Mouse (Mus musculus): ENCODE measurements at regions not wholly inside any gene's neighbourhood (a gene's known extent, or its start where the extent isn't known, plus 50 kb on each side); places are given as distances from the start of the nearest gene placed in this dataset.
"Not testable (repeated sequence)": the region's sequence is repeated elsewhere in the genome, so short reads cannot be mapped to it uniquely, and the experiment has no call there.

- in situ Hi-C loops (cut with MboI) = no loop called here
Observed at GRCm38 (mm10) chr3:58224696-58225095, 189.8 kb upstream of the Tsc22d2 start.

- in situ Hi-C loops (cut with MboI) = no loop called here
Observed at GRCm38 (mm10) chr3:58226447-58227321, 187.8 kb upstream of the Tsc22d2 start.

- in situ Hi-C loops (cut with MboI) = no loop called here
Observed at GRCm38 (mm10) chr3:58227322-58227627, 187.2 kb upstream of the Tsc22d2 start.

GRCm38 (mm10) chr3:58228189-58228588, 186.3 kb upstream of the Tsc22d2 start:
- in situ Hi-C loops (cut with MboI) = no loop called here

GRCm38 (mm10) chr3:58231746-58232145, 182.8 kb upstream of the Tsc22d2 start:
- in situ Hi-C loops (cut with MboI) = no loop called here

GRCm38 (mm10) chr3:58233296-58233695, 181.2 kb upstream of the Tsc22d2 start:
- in situ Hi-C loops (cut with MboI) = no loop called here

GRCm38 (mm10) chr3:58234846-58235630, 179.5 kb upstream of the Tsc22d2 start:
- in situ Hi-C loops (cut with MboI) = no loop called here

- in situ Hi-C loops (cut with MboI) = no loop called here
Observed at GRCm38 (mm10) chr3:58238111-58238510, 176.4 kb upstream of the Tsc22d2 start.

GRCm38 (mm10) chr3:58240775-58241174, 173.7 kb upstream of the Tsc22d2 start:
- in situ Hi-C loops (cut with MboI) = no loop called here

GRCm38 (mm10) chr3:58245361-58245760, 169.2 kb upstream of the Tsc22d2 start:
- in situ Hi-C loops (cut with MboI) = no loop called here

GRCm38 (mm10) chr3:58247989-58248388, 166.5 kb upstream of the Tsc22d2 start:
- in situ Hi-C loops (cut with MboI) = no loop called here

- in situ Hi-C loops (cut with MboI) = no loop called here
Observed at GRCm38 (mm10) chr3:58253942-58254341, 160.6 kb upstream of the Tsc22d2 start.

- in situ Hi-C loops (cut with MboI) = no loop called here
Observed at GRCm38 (mm10) chr3:58267606-58268325, 146.7 kb upstream of the Tsc22d2 start.

- in situ Hi-C loops (cut with MboI) = not testable (repeated sequence)
Observed at GRCm38 (mm10) chr3:58271441-58271840, 143.1 kb upstream of the Tsc22d2 start.

GRCm38 (mm10) chr3:58281291-58281690, 133.2 kb upstream of the Tsc22d2 start:
- in situ Hi-C loops (cut with MboI) = no loop called here

- in situ Hi-C loops (cut with MboI) = not testable (repeated sequence)
Observed at GRCm38 (mm10) chr3:58284371-58284770, 130.1 kb upstream of the Tsc22d2 start.

GRCm38 (mm10) chr3:58295810-58296209, 118.7 kb upstream of the Tsc22d2 start:
- in situ Hi-C loops (cut with MboI) = no loop called here

GRCm38 (mm10) chr3:58300213-58300612, 114.3 kb upstream of the Tsc22d2 start:
- in situ Hi-C loops (cut with MboI) = no loop called here

- in situ Hi-C loops (cut with MboI) = no loop called here
Observed at GRCm38 (mm10) chr3:58300801-58301485, 113.6 kb upstream of the Tsc22d2 start.

GRCm38 (mm10) chr3:58302322-58302721, 112.2 kb upstream of the Tsc22d2 start:
- in situ Hi-C loops (cut with MboI) = no loop called here

- in situ Hi-C loops (cut with MboI) = no loop called here
Observed at GRCm38 (mm10) chr3:58303746-58304145, 110.8 kb upstream of the Tsc22d2 start.

- in situ Hi-C loops (cut with MboI) = no loop called here
Observed at GRCm38 (mm10) chr3:58309601-58310000, 104.9 kb upstream of the Tsc22d2 start.

All from mature B cell (primary cell).